Mouse (Mus musculus) hindbrain, embryonic 12.5 days (tissue): ENCODE measurements around the gene Mcm10. TPM values are rescaled to one million over a fixed set of nuclear protein-coding genes. Genes with fewer than 3 reads are reported as not detected.
A peak's percentile ranks its signal among the peaks of the same experiment; 100 is the strongest.

ENCODE experiments used
- ATAC-seq: fragments of 200-750 bp; cut with Nextera tagmentation; 2 replicates; pipeline ENCODE4 v1.8.0; 2017; ENCODE audit warnings: moderate TSS enrichment; ENCODE audit not compliant: low FRiP score
- H3K27ac ChIP-seq: fragments of 300-500 bp; sonication (generic); 2 replicates; pipeline ENCODE4 v1.5.1; 2016; ENCODE audit warnings: mild to moderate bottlenecking
- H3K27me3 ChIP-seq: fragments of 300-500 bp; sonication (generic); 2 replicates; pipeline ENCODE4 v1.6.1; 2016; ENCODE audit warnings: mild to moderate bottlenecking
- H3K36me3 ChIP-seq: fragments of 300-500 bp; sonication (generic); 2 replicates; pipeline ENCODE4 v1.6.1; 2016; ENCODE audit warnings: mild to moderate bottlenecking
- H3K4me1 ChIP-seq: fragments of 300-500 bp; sonication (generic); 2 replicates; pipeline ENCODE4 v1.6.1; 2016
- H3K4me2 ChIP-seq: fragments of 300-500 bp; sonication (generic); replicated peaks from 2 replicates; pipeline ENCODE4 v1.6.1; 2016; ENCODE audit warnings: mild to moderate bottlenecking
- H3K4me3 ChIP-seq: fragments of 300-500 bp; sonication (generic); 2 replicates; pipeline ENCODE4 v1.5.1; 2016; ENCODE audit warnings: mild to moderate bottlenecking
- H3K9ac ChIP-seq: fragments of 300-500 bp; sonication (generic); 2 replicates; pipeline ENCODE4 v1.6.1; 2016; ENCODE audit warnings: mild to moderate bottlenecking, moderate library complexity
- H3K9me3 ChIP-seq: fragments of 300-500 bp; sonication (generic); replicated peaks from 2 replicates; pipeline ENCODE4 v1.6.1; 2016; ENCODE audit warnings: mild to moderate bottlenecking
- WGBS: fragments of 180-500 bp; shearing (Covaris S2); methylation state at CpG from one replicate; pipeline ENCODE4 v1.1.7; 2016; 5-methylcytosine and 5-hydroxymethylcytosine counted together
- polyA plus RNA-seq: library from polyadenylated mRNA; unstranded; fragments of >200 nt; fragmentation: Nextera tagmentation; extraction: Ambion mirVana; gene quantifications from 2 replicates; pipeline ENCODE4 v1.2.1, GENCODE M21; 2016

The Mcm10 gene
- polyA plus RNA-seq, 1 experiment from 2014 or later, result 23.1 TPM

- H3K27ac ChIP-seq, result no peak overlapping the region
- H3K4me1 ChIP-seq, result no peaks in the 10 kb centered on the region
- no peak for ATAC-seq
- WGBS, result 78% methylated on average over 3 of the region's 3 CpGs
- no peak overlapping the region for H3K9ac ChIP-seq
- no peak overlapping the region for H3K4me3 ChIP-seq
- H3K4me2 ChIP-seq, result no peak overlapping the region
- no peaks in the 10 kb centered on the region for H3K9me3 ChIP-seq
- no peaks in the 10 kb centered on the region for H3K27me3 ChIP-seq
- H3K36me3 ChIP-seq, result peaks cover 43% of the 10 kb centered on the region
Observed at GRCm38 (mm10) chr2:4998905-4999304, 13.7 kb downstream of the Mcm10 start.

GRCm38 (mm10) chr2:4996421-4996824, 16.2 kb downstream of the Mcm10 start:
- WGBS, result 93% methylated on average over 6 of the region's 6 CpGs

GRCm38 (mm10) chr2:4995646-4996045, 16.9 kb downstream of the Mcm10 start:
- H3K36me3 ChIP-seq, result peaks cover 42% of the 10 kb centered on the region
- no peak overlapping the region for H3K27ac ChIP-seq

More at GRCm38 (mm10) chr2:4996421-4996824, 16.2 kb downstream of the Mcm10 start:
- Histone ChIP-seq H3K4me2 (no peak overlapping the region), H3K27me3 (no peaks in the 10 kb centered on the region), H3K4me1 (no peaks in the 10 kb centered on the region), H3K27ac (no peak overlapping the region), H3K36me3 (peaks cover 42% of the 10 kb centered on the region), H3K4me3 (no peak overlapping the region), H3K9ac (no peak overlapping the region), H3K9me3 (no peaks in the 10 kb centered on the region)
- ATAC-seq, result no peak

GRCm38 (mm10) chr2:4994436-4994835, 18.2 kb downstream of the Mcm10 start:
- peaks cover 38% of the 10 kb centered on the region for H3K36me3 ChIP-seq

More at GRCm38 (mm10) chr2:4995646-4996045, 16.9 kb downstream of the Mcm10 start:
- Histone ChIP-seq H3K9me3 (no peaks in the 10 kb centered on the region), H3K4me1 (no peaks in the 10 kb centered on the region), H3K27me3 (no peaks in the 10 kb centered on the region), H3K4me3 (no peak overlapping the region), H3K9ac (no peak overlapping the region), H3K4me2 (no peak overlapping the region)
- ATAC-seq, result no peak
- 93% methylated on average over 11 of the region's 11 CpGs for WGBS

GRCm38 (mm10) chr2:4993584-4993983, 19.0 kb downstream of the Mcm10 start:
- Histone ChIP-seq H3K4me1 (no peaks in the 10 kb centered on the region), H3K4me3 (no peak overlapping the region), H3K27ac (no peak overlapping the region), H3K9ac (no peak overlapping the region), H3K27me3 (no peaks in the 10 kb centered on the region), H3K4me2 (no peak overlapping the region), H3K36me3 (peaks cover 38% of the 10 kb centered on the region), H3K9me3 (no peaks in the 10 kb centered on the region)
- no peak for ATAC-seq
- 94% methylated on average over 11 of the region's 11 CpGs for WGBS

More at GRCm38 (mm10) chr2:4994436-4994835, 18.2 kb downstream of the Mcm10 start:
- no peaks in the 10 kb centered on the region for H3K4me1 ChIP-seq
- H3K27me3 ChIP-seq, result no peaks in the 10 kb centered on the region
- WGBS, result 85% methylated on average over 4 of the region's 4 CpGs
- no peak overlapping the region for H3K27ac ChIP-seq
- H3K4me2 ChIP-seq, result no peak overlapping the region
- no peaks in the 10 kb centered on the region for H3K9me3 ChIP-seq
- H3K9ac ChIP-seq, result no peak overlapping the region
- no peak overlapping the region for H3K4me3 ChIP-seq
- no peak for ATAC-seq

- ATAC-seq, result no peak
- Histone ChIP-seq H3K4me1 (no peaks in the 10 kb centered on the region), H3K27me3 (no peaks in the 10 kb centered on the region), H3K27ac (no peak overlapping the region), H3K4me2 (no peak overlapping the region), H3K9me3 (no peaks in the 10 kb centered on the region), H3K9ac (no peak overlapping the region), H3K36me3 (peaks cover 20% of the 10 kb centered on the region), H3K4me3 (no peak overlapping the region)
- WGBS, result 71% methylated on average over 11 of the region's 11 CpGs
Observed at GRCm38 (mm10) chr2:4988826-4989424, 23.7 kb downstream of the Mcm10 start.

GRCm38 (mm10) chr2:4987388-4988180, 25.0 kb downstream of the Mcm10 start:
- peaks cover 16% of the 10 kb centered on the region for H3K36me3 ChIP-seq
- no peak for ATAC-seq
- WGBS, result 85% methylated on average over 8 of the region's 8 CpGs
- H3K27ac ChIP-seq, result no peak overlapping the region
- H3K9me3 ChIP-seq, result no peaks in the 10 kb centered on the region
- H3K4me1 ChIP-seq, result no peaks in the 10 kb centered on the region
- no peak overlapping the region for H3K4me3 ChIP-seq
- H3K9ac ChIP-seq, result no peak overlapping the region
- H3K4me2 ChIP-seq, result no peak overlapping the region
- H3K27me3 ChIP-seq, result no peaks in the 10 kb centered on the region

GRCm38 (mm10) chr2:4986798-4987197, 25.8 kb downstream of the Mcm10 start:
- H3K36me3 ChIP-seq, result peaks cover 13% of the 10 kb centered on the region; the same call in 1 of the 2 replicates
- no peaks in the 10 kb centered on the region for H3K9me3 ChIP-seq
- no peak overlapping the region for H3K27ac ChIP-seq
- H3K9ac ChIP-seq, result no peak overlapping the region
- H3K4me1 ChIP-seq, result no peaks in the 10 kb centered on the region
- 88% methylated on average over 4 of the region's 4 CpGs for WGBS
- H3K4me2 ChIP-seq, result no peak overlapping the region
- no peak for ATAC-seq
- H3K4me3 ChIP-seq, result no peak overlapping the region
- H3K27me3 ChIP-seq, result no peaks in the 10 kb centered on the region

- no peaks in the 10 kb centered on the region for H3K4me1 ChIP-seq
- 88% methylated on average over 6 of the region's 6 CpGs for WGBS
- H3K27ac ChIP-seq, result no peak overlapping the region
- H3K27me3 ChIP-seq, result no peaks in the 10 kb centered on the region
- no peaks in the 10 kb centered on the region for H3K36me3 ChIP-seq
- H3K4me3 ChIP-seq, result no peak overlapping the region
- no peak for ATAC-seq
- no peaks in the 10 kb centered on the region for H3K9me3 ChIP-seq
- no peak overlapping the region for H3K9ac ChIP-seq
- H3K4me2 ChIP-seq, result no peak overlapping the region
Observed at GRCm38 (mm10) chr2:4985000-4985399, 27.6 kb downstream of the Mcm10 start.

GRCm38 (mm10) chr2:4983987-4984386, 28.6 kb downstream of the Mcm10 start:
- 29% methylated on average over 5 of the region's 5 CpGs for WGBS
- Histone ChIP-seq H3K9me3 (no peaks in the 10 kb centered on the region), H3K27ac (no peak overlapping the region), H3K9ac (no peak overlapping the region), H3K4me1 (no peaks in the 10 kb centered on the region), H3K27me3 (no peaks in the 10 kb centered on the region), H3K4me2 (no peak overlapping the region), H3K36me3 (no peaks in the 10 kb centered on the region), H3K4me3 (no peak overlapping the region)
- ATAC-seq, result no peak

- H3K4me1 ChIP-seq, result no peaks in the 10 kb centered on the region
- WGBS, result 42% methylated on average over 8 of the region's 8 CpGs
- no peak overlapping the region for H3K4me3 ChIP-seq
- no peaks in the 10 kb centered on the region for H3K36me3 ChIP-seq
- no peak for ATAC-seq
- H3K4me2 ChIP-seq, result no peak overlapping the region
- H3K9ac ChIP-seq, result no peak overlapping the region
- H3K27me3 ChIP-seq, result no peaks in the 10 kb centered on the region
- peak overlapping the region; percentile 35; the same call in 1 of the 2 replicates for H3K27ac ChIP-seq
- no peaks in the 10 kb centered on the region for H3K9me3 ChIP-seq
Observed at GRCm38 (mm10) chr2:4978091-4978490, 34.5 kb downstream of the Mcm10 start.

GRCm38 (mm10) chr2:4975807-4976206, 36.8 kb downstream of the Mcm10 start, which contains the start of gene Ucma:
Ucma (plus strand) TSS chr2:4976122.
- Histone ChIP-seq H3K4me3 (no peak within 1 kb of the TSS), H3K9me3 (no peaks in the 10 kb centered on the region), H3K27me3 (no peaks in the 10 kb centered on the region), H3K4me2 (no peak within 1 kb of the TSS), H3K4me1 (no peaks in the 10 kb centered on the region), H3K9ac (no peak within 1 kb of the TSS), H3K36me3 (no peaks in the 10 kb centered on the region), H3K27ac (no peak within 1 kb of the TSS)
- 73% methylated on average over 5 of the region's 5 CpGs for WGBS
- ATAC-seq, result no peak
